Mouse (Mus musculus): ENCODE results near the gene Map4k2. TPM values are rescaled to one million over a fixed set of nuclear protein-coding genes. Genes with fewer than 3 reads are reported as not detected.

Gene Map4k2
- polyA plus RNA-seq, 1 experiment from 2014 or later: 17.2 TPM

DNA sequence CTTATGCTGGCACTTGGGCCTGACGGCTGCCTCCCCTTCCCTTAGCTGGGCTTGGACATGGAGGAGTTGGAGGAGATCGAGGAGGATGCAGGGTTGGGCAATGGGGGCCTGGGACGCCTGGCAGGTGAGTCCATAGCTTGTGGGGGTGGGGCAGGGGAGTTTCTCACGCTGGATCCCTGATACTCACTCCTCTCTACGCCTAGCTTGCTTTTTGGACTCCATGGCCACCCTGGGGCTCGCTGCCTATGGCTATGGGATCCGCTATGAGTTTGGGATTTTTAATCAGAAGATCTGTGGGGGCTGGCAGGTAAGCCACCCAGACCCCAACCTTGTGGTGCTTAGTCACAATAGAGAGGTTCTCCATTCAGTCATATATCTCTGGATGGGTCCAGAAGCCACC lies 44.9 kb downstream of the Map4k2 start:
- Histone ChIP-seq H3K9me3 (replicated peaks; ENCODE audit: control insufficient read depth, low read length) (no peaks in the 10 kb centered on the region), H3K4me1 (ENCODE audit: control insufficient read depth, insufficient read depth, low read length) (peaks cover 35% of the 10 kb centered on the region), H3K9ac (ENCODE audit: low read length) (peak overlapping the region; percentile 82), H3K27me3 (ENCODE audit: control insufficient read depth, insufficient read depth, low read length) (no peaks in the 10 kb centered on the region), H3K4me3 (ENCODE audit: low read length) (peak overlapping the region; percentile 68), H3K27ac (ENCODE audit: low read length) (peak overlapping the region; percentile 96), H3K36me3 (ENCODE audit: control insufficient read depth, insufficient read depth) (peaks cover 11% of the 10 kb centered on the region; the same call in 1 of the 2 replicates), H3K4me2 (ENCODE audit: low read depth, low read length) (peak overlapping the region; percentile 68)
- WGBS: 62% methylated on average over 7 of the region's 7 CpGs
- no peak for ATAC-seq (replicated peaks; ENCODE audit: extremely low read depth, insufficient read depth, low FRiP score)

- no peaks in the 10 kb centered on the region for H3K9me3 ChIP-seq (replicated peaks; ENCODE audit: control insufficient read depth, low read length)
- H3K4me2 ChIP-seq (ENCODE audit: low read depth, low read length): peak overlapping the region; percentile 68
- 60% methylated on average over 9 of the region's 9 CpGs for WGBS
- no peak overlapping the region for H3K27ac ChIP-seq (ENCODE audit: low read length)
- ATAC-seq (replicated peaks; ENCODE audit: extremely low read depth, insufficient read depth, low FRiP score): no peak
- H3K27me3 ChIP-seq (ENCODE audit: control insufficient read depth, insufficient read depth, low read length): no peaks in the 10 kb centered on the region
- peak overlapping the region; percentile 82 for H3K9ac ChIP-seq (ENCODE audit: low read length)
- peaks cover 35% of the 10 kb centered on the region for H3K4me1 ChIP-seq (ENCODE audit: control insufficient read depth, insufficient read depth, low read length)
- peak overlapping the region; percentile 68 for H3K4me3 ChIP-seq (ENCODE audit: low read length)
- H3K36me3 ChIP-seq (ENCODE audit: control insufficient read depth, insufficient read depth): peaks cover 15% of the 10 kb centered on the region
These were observed 45.3 kb downstream of the Map4k2 start for GRCm38 (mm10) chr19:6386234-6386633.

- peaks cover 28% of the 10 kb centered on the region for H3K36me3 ChIP-seq (ENCODE audit: control insufficient read depth, insufficient read depth)
- H3K27ac ChIP-seq (ENCODE audit: low read length): no peak overlapping the region
- peaks cover 25% of the 10 kb centered on the region for H3K4me1 ChIP-seq (ENCODE audit: control insufficient read depth, insufficient read depth, low read length)
- H3K27me3 ChIP-seq (ENCODE audit: control insufficient read depth, insufficient read depth, low read length): no peaks in the 10 kb centered on the region
- no peak overlapping the region for H3K4me3 ChIP-seq (ENCODE audit: low read length)
- no peak overlapping the region for H3K9ac ChIP-seq (ENCODE audit: low read length)
- ATAC-seq (replicated peaks; ENCODE audit: extremely low read depth, insufficient read depth, low FRiP score): no peak
- 71% methylated on average over 13 of the region's 13 CpGs for WGBS
- no peak overlapping the region for H3K4me2 ChIP-seq (ENCODE audit: low read depth, low read length)
- H3K9me3 ChIP-seq (replicated peaks; ENCODE audit: control insufficient read depth, low read length): no peaks in the 10 kb centered on the region; the same call in 1 of the 2 replicates
These were observed 47.1 kb downstream of the Map4k2 start for GRCm38 (mm10) chr19:6388006-6388405.

GRCm38 (mm10) chr19:6389803-6390202 lies 48.9 kb downstream of the Map4k2 start:
- ATAC-seq (replicated peaks; ENCODE audit: extremely low read depth, insufficient read depth, low FRiP score): no peak
- Histone ChIP-seq H3K4me2 (ENCODE audit: low read depth, low read length) (peak overlapping the region; percentile 36), H3K27me3 (ENCODE audit: control insufficient read depth, insufficient read depth, low read length) (no peaks in the 10 kb centered on the region), H3K27ac (ENCODE audit: low read length) (no peak overlapping the region), H3K4me3 (ENCODE audit: low read length) (peak overlapping the region; percentile 13; the same call in 1 of the 2 replicates), H3K36me3 (ENCODE audit: control insufficient read depth, insufficient read depth) (peaks cover 33% of the 10 kb centered on the region), H3K9ac (ENCODE audit: low read length) (no peak overlapping the region), H3K9me3 (replicated peaks; ENCODE audit: control insufficient read depth, low read length) (no peaks in the 10 kb centered on the region; the same call in 1 of the 2 replicates), H3K4me1 (ENCODE audit: control insufficient read depth, insufficient read depth, low read length) (peaks cover 12% of the 10 kb centered on the region)
- 22% methylated on average over 16 of the region's 16 CpGs for WGBS

DNA sequence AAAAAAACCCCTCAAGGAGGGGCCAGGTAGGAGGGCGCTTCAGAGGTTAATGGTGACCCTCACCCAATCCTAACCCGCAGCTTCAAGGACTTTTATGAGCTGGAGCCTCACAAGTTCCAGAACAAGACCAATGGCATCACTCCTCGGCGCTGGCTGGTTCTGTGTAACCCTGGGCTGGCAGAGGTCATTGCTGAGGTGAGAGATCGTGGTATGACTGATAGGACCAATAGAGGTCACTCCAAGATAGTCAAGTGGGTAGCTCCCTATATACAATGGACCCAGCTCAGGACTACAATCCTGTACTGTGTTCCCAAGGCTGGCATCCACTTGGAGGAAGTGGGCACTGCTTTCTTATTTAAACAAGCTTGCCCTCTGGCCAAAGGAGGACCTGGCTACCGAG lies 49.3 kb downstream of the Map4k2 start:
- Histone ChIP-seq H3K27ac (ENCODE audit: low read length) (no peak overlapping the region), H3K9ac (ENCODE audit: low read length) (no peak overlapping the region), H3K4me3 (ENCODE audit: low read length) (no peak overlapping the region), H3K4me2 (ENCODE audit: low read depth, low read length) (no peak overlapping the region), H3K27me3 (ENCODE audit: control insufficient read depth, insufficient read depth, low read length) (no peaks in the 10 kb centered on the region), H3K9me3 (replicated peaks; ENCODE audit: control insufficient read depth, low read length) (no peaks in the 10 kb centered on the region; the same call in 1 of the 2 replicates), H3K36me3 (ENCODE audit: control insufficient read depth, insufficient read depth) (peaks cover 33% of the 10 kb centered on the region), H3K4me1 (ENCODE audit: control insufficient read depth, insufficient read depth, low read length) (peaks cover 12% of the 10 kb centered on the region)
- WGBS: 64% methylated on average over 6 of the region's 6 CpGs
- ATAC-seq (replicated peaks; ENCODE audit: extremely low read depth, insufficient read depth, low FRiP score): no peak

- 88% methylated on average over 14 of the region's 14 CpGs for WGBS
- H3K9me3 ChIP-seq (replicated peaks; ENCODE audit: control insufficient read depth, low read length): no peaks in the 10 kb centered on the region; the same call in 1 of the 2 replicates
- ATAC-seq (replicated peaks; ENCODE audit: extremely low read depth, insufficient read depth, low FRiP score): no peak
- no peak overlapping the region for H3K4me2 ChIP-seq (ENCODE audit: low read depth, low read length)
- no peak overlapping the region for H3K9ac ChIP-seq (ENCODE audit: low read length)
- peaks cover 36% of the 10 kb centered on the region for H3K36me3 ChIP-seq (ENCODE audit: control insufficient read depth, insufficient read depth)
- H3K4me3 ChIP-seq (ENCODE audit: low read length): no peak overlapping the region
- H3K27me3 ChIP-seq (ENCODE audit: control insufficient read depth, insufficient read depth, low read length): no peaks in the 10 kb centered on the region
- H3K27ac ChIP-seq (ENCODE audit: low read length): no peak overlapping the region
- H3K4me1 ChIP-seq (ENCODE audit: control insufficient read depth, insufficient read depth, low read length): peaks cover 3% of the 10 kb centered on the region; the same call in 1 of the 2 replicates
These were observed 51.9 kb downstream of the Map4k2 start for GRCm38 (mm10) chr19:6392743-6393393.

GRCm38 (mm10) chr19:6393637-6394036 lies 52.7 kb downstream of the Map4k2 start:
- Histone ChIP-seq H3K9ac (ENCODE audit: low read length) (no peak overlapping the region), H3K4me3 (ENCODE audit: low read length) (no peak overlapping the region), H3K4me2 (ENCODE audit: low read depth, low read length) (no peak overlapping the region), H3K9me3 (replicated peaks; ENCODE audit: control insufficient read depth, low read length) (no peaks in the 10 kb centered on the region; the same call in 1 of the 2 replicates), H3K4me1 (ENCODE audit: control insufficient read depth, insufficient read depth, low read length) (peaks cover 9% of the 10 kb centered on the region), H3K27me3 (ENCODE audit: control insufficient read depth, insufficient read depth, low read length) (no peaks in the 10 kb centered on the region), H3K27ac (ENCODE audit: low read length) (no peak overlapping the region), H3K36me3 (ENCODE audit: control insufficient read depth, insufficient read depth) (peaks cover 36% of the 10 kb centered on the region)
- ATAC-seq (replicated peaks; ENCODE audit: extremely low read depth, insufficient read depth, low FRiP score): no peak
- WGBS: 87% methylated on average over 16 of the region's 16 CpGs

GRCm38 (mm10) chr19:6396237-6396636 lies 55.3 kb downstream of the Map4k2 start:
- Histone ChIP-seq H3K4me3 (ENCODE audit: low read length) (no peak overlapping the region), H3K27ac (ENCODE audit: low read length) (no peak overlapping the region), H3K27me3 (ENCODE audit: control insufficient read depth, insufficient read depth, low read length) (no peaks in the 10 kb centered on the region), H3K9me3 (replicated peaks; ENCODE audit: control insufficient read depth, low read length) (no peaks in the 10 kb centered on the region; the same call in 1 of the 2 replicates), H3K9ac (ENCODE audit: low read length) (no peak overlapping the region), H3K4me1 (ENCODE audit: control insufficient read depth, insufficient read depth, low read length) (peaks cover 19% of the 10 kb centered on the region), H3K4me2 (ENCODE audit: low read depth, low read length) (no peak overlapping the region), H3K36me3 (ENCODE audit: control insufficient read depth, insufficient read depth) (peaks cover 22% of the 10 kb centered on the region)
- WGBS: 87% methylated on average over 5 of the region's 5 CpGs
- ATAC-seq (replicated peaks; ENCODE audit: extremely low read depth, insufficient read depth, low FRiP score): no peak

GRCm38 (mm10) chr19:6397582-6398249 lies 56.8 kb downstream of the Map4k2 start:
- Histone ChIP-seq H3K4me1 (ENCODE audit: control insufficient read depth, insufficient read depth, low read length) (peaks cover 27% of the 10 kb centered on the region), H3K4me3 (ENCODE audit: low read length) (no peak overlapping the region; the same call in 1 of the 2 replicates), H3K9ac (ENCODE audit: low read length) (no peak overlapping the region), H3K9me3 (replicated peaks; ENCODE audit: control insufficient read depth, low read length) (no peaks in the 10 kb centered on the region; the same call in 1 of the 2 replicates), H3K27me3 (ENCODE audit: control insufficient read depth, insufficient read depth, low read length) (no peaks in the 10 kb centered on the region), H3K36me3 (ENCODE audit: control insufficient read depth, insufficient read depth) (peaks cover 11% of the 10 kb centered on the region), H3K4me2 (ENCODE audit: low read depth, low read length) (peak overlapping the region; percentile 74), H3K27ac (ENCODE audit: low read length) (peak overlapping the region; percentile 56)
- 86% methylated on average over 22 of the region's 22 CpGs for WGBS
- ATAC-seq (replicated peaks; ENCODE audit: extremely low read depth, insufficient read depth, low FRiP score): no peak
